In the genomic region with DNA sequence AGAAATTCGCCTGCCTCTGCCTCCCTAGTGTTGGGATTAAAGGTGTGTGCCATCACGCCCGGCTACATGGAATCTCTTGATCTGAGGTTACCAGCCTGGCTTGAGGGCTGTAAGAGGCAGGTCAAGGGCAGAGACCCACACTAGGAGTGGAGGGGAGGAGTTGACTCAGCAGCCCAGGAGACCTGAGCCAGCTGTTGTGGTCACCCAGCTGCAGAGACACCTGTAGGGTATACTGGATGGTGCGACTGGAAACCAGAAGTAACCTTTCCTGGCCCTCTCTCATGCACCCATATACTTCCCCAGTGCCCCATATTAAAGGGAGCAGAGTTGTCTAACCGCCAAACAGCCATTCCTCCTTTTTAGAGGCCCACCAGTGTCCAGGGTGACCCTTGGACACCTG, we compare ENCODE assay signal across 18 mouse cellular contexts.
"Had no signal": no experiment of that assay in that cellular context is flagged by ENCODE, and none has a peak within 500 bp of the region (broad histone marks: within the 10 kb centered on the region; RNA-seq: fewer than 3 reads in every experiment).

No protein-coding gene starts in this region.

- H3K27ac ChIP-seq: limb, embryonic 12.5 days; limb, embryonic 15.5 days; liver, embryonic 14.5 days; midbrain, embryonic 12.5 days; stomach, postnatal 0 days had no signal

- H3K4me3 ChIP-seq: limb, embryonic 12.5 days; limb, embryonic 15.5 days; midbrain, embryonic 12.5 days had no signal

- H3K27me3 ChIP-seq: limb, embryonic 12.5 days; limb, embryonic 15.5 days had no signal

- H3K4me2 ChIP-seq: limb, embryonic 12.5 days; limb, embryonic 15.5 days; liver, embryonic 11.5 days; lung, embryonic 14.5 days; midbrain, embryonic 12.5 days had no signal

- H3K9ac ChIP-seq: limb, embryonic 12.5 days; limb, embryonic 15.5 days; liver, embryonic 14.5 days; liver, postnatal 0 days; lung, embryonic 14.5 days; midbrain, embryonic 12.5 days had no signal

- DNase-seq: kidney, adult 18-20 months; kidney, adult 9 months; kidney, postnatal 14 days; kidney, postnatal 4 days; left cerebral cortex, postnatal 4 days; liver, postnatal 0 days; lung, embryonic 14.5 days; right cerebral cortex, adult 18-20 months; right cerebral cortex, postnatal 14 days; right cerebral cortex, postnatal 4 days had no signal

- ATAC-seq: liver, postnatal 0 days; lung, postnatal 0 days; midbrain, embryonic 16.5 days had no signal

- H3K36me3 ChIP-seq: limb, embryonic 12.5 days; limb, embryonic 15.5 days; midbrain, embryonic 12.5 days had no signal

- H3K9me3 ChIP-seq: limb, embryonic 12.5 days; limb, embryonic 15.5 days; midbrain, embryonic 12.5 days had no signal
